Mouse (Mus musculus) cerebellum, adult 11-12 months (tissue): ENCODE data around the gene Pwp2.
"Not testable (repeated sequence)": the region's sequence is repeated elsewhere in the genome, so short reads cannot be mapped to it uniquely, and the experiment has no call there.

Source experiments
- DNase-seq: peaks from one replicate; pipeline ENCODE4 v3.0.0; 2022

Gene Pwp2

GRCm38 (mm10) chr10:78184531-78185380 lies at the start of gene Pwp2:
Gene Pwp2 (minus strand): TSS chr10:78185149.
- DNase-seq: peak; percentile 85

GRCm38 (mm10) chr10:78233756-78234155 lies 48.8 kb upstream of the Pwp2 start:
- DNase-seq: no peak

GRCm38 (mm10) chr10:78233161-78233560 lies 48.2 kb upstream of the Pwp2 start:
- DNase-seq: no peak

- no peak for DNase-seq
These were observed 47.5 kb upstream of the Pwp2 start for GRCm38 (mm10) chr10:78232301-78232980.

- no peak for DNase-seq
These were observed 43.6 kb upstream of the Pwp2 start for GRCm38 (mm10) chr10:78228560-78228928.

GRCm38 (mm10) chr10:78227875-78228559 lies 43.1 kb upstream of the Pwp2 start:
- no peak for DNase-seq

GRCm38 (mm10) chr10:78224136-78224535 lies 39.2 kb upstream of the Pwp2 start:
- no peak for DNase-seq

GRCm38 (mm10) chr10:78222908-78223307 lies 38.0 kb upstream of the Pwp2 start:
- DNase-seq: no peak

GRCm38 (mm10) chr10:78221315-78221714 lies 36.4 kb upstream of the Pwp2 start:
- no peak for DNase-seq

- no peak for DNase-seq
These were observed 34.6 kb upstream of the Pwp2 start for GRCm38 (mm10) chr10:78219528-78219927.

GRCm38 (mm10) chr10:78218576-78218975 lies 33.6 kb upstream of the Pwp2 start:
- DNase-seq: no peak

- no peak for DNase-seq
These were observed 31.6 kb upstream of the Pwp2 start for GRCm38 (mm10) chr10:78216376-78217083.

- DNase-seq: no peak
These were observed 29.4 kb upstream of the Pwp2 start for GRCm38 (mm10) chr10:78214371-78214770.

GRCm38 (mm10) chr10:78211311-78211710 lies 26.4 kb upstream of the Pwp2 start:
- no peak for DNase-seq

- DNase-seq: no peak
These were observed 16.2 kb upstream of the Pwp2 start for GRCm38 (mm10) chr10:78201182-78201581.

GRCm38 (mm10) chr10:78192933-78193332 lies 8.0 kb upstream of the Pwp2 start:
- DNase-seq: no peak

GRCm38 (mm10) chr10:78186076-78186475 lies 1.1 kb upstream of the Pwp2 start:
- not testable (repeated sequence) for DNase-seq

GRCm38 (mm10) chr10:78185381-78185725 lies 404 bp upstream of the Pwp2 start:
- no peak for DNase-seq

- DNase-seq: no peak
These were observed 1.4 kb downstream of the Pwp2 start for GRCm38 (mm10) chr10:78183577-78183976.

GRCm38 (mm10) chr10:78182321-78182720 lies 2.6 kb downstream of the Pwp2 start:
- no peak for DNase-seq

- DNase-seq: no peak
These were observed 10.5 kb downstream of the Pwp2 start for GRCm38 (mm10) chr10:78174474-78174873.

GRCm38 (mm10) chr10:78171581-78171980 lies 13.4 kb downstream of the Pwp2 start:
- DNase-seq: peak; percentile 44

GRCm38 (mm10) chr10:78171057-78171456 lies 13.9 kb downstream of the Pwp2 start:
- peak; percentile 60 for DNase-seq
